Mouse (Mus musculus) liver, adult 2 months (tissue): ENCODE results near the gene Tysnd1. TPM values are rescaled to one million over a fixed set of nuclear protein-coding genes. Genes with fewer than 3 reads are reported as not detected.

Experiments used
- DNase-seq: peaks from one replicate; pipeline ENCODE4 v3.0.0-alpha.2; 2011; ENCODE audit warnings: low read depth, low spot score; ENCODE audit errors: extremely low read depth
- H3K27ac ChIP-seq: fragments of 200-500 bp; replicated peaks from 2 replicates; pipeline ENCODE4 v1.5.1; 2012; ENCODE audit warnings: low read depth, mild to moderate bottlenecking, control low read depth, inconsistent platforms, low read length; ENCODE audit not compliant: insufficient read depth
- H3K27me3 ChIP-seq: fragments of 200-500 bp; 2 replicates; pipeline ENCODE4 v1.6.1; 2012; ENCODE audit warnings: mild to moderate bottlenecking, moderate library complexity, low read length, inconsistent platforms; ENCODE audit not compliant: control insufficient read depth, insufficient read depth
- H3K36me3 ChIP-seq: fragments of 200-500 bp; 2 replicates; pipeline ENCODE4 v1.6.1; 2012; ENCODE audit warnings: low read length, inconsistent platforms; ENCODE audit not compliant: control insufficient read depth, insufficient read depth
- H3K4me1 ChIP-seq: fragments of 200-500 bp; 2 replicates; pipeline ENCODE4 v1.6.1; 2011; ENCODE audit warnings: low read length; ENCODE audit not compliant: control insufficient read depth, insufficient read depth
- H3K4me3 ChIP-seq: fragments of 200-500 bp; 2 replicates; pipeline ENCODE4 v1.5.1; 2011; ENCODE audit warnings: low read depth, mild to moderate bottlenecking, control low read depth, low read length, moderate library complexity; ENCODE audit not compliant: insufficient read depth
- H3K79me2 ChIP-seq: fragments of 200-500 bp; 2 replicates; pipeline ENCODE4 v1.6.1; 2012; ENCODE audit warnings: inconsistent platforms, mild to moderate bottlenecking, low read length, moderate library complexity; ENCODE audit not compliant: control insufficient read depth, insufficient read depth
- H3K9ac ChIP-seq: fragments of 200-500 bp; 2 replicates; pipeline ENCODE4 v1.6.1; 2012; ENCODE audit warnings: low read depth, mild to moderate bottlenecking, control low read depth, inconsistent platforms, low read length
- CTCF ChIP-seq: fragments of 200-500 bp; IDR thresholded peaks from 2 replicates; pipeline ENCODE4 v1.5.1; 2011; ENCODE audit warnings: low read depth, low read length, control low read depth
- POLR2A ChIP-seq: fragments of 200-500 bp; IDR thresholded peaks from 2 replicates; pipeline ENCODE4 v1.6.1; 2011; ENCODE audit warnings: low read length, control low read depth; ENCODE audit not compliant: insufficient read depth; ENCODE audit errors: extremely low read depth
- WGBS: fragments of 180-500 bp; shearing (Covaris S2); methylation state at CpG from one replicate; pipeline ENCODE4 v1.1.7; 2018; 5-methylcytosine and 5-hydroxymethylcytosine counted together
- polyA plus RNA-seq: library from polyadenylated mRNA; depleted of rRNA; stranded (reverse); fragments of >200 nt; gene quantifications from 2 replicates; pipeline ENCODE4 v1.2.3, GENCODE M21; 2012
- total RNA-seq: library from RNA; depleted of rRNA; stranded (reverse); fragments of >200 nt; gene quantifications from 2 replicates; pipeline ENCODE4 v1.2.3, GENCODE M21; 2014

The Tysnd1 gene
- total and polyA plus RNA-seq, 2 experiments, result 26.8 to 111 TPM

- Histone ChIP-seq H3K9ac (no peak overlapping the region), H3K27ac (no peak overlapping the region), H3K36me3 (peaks cover 16% of the 10 kb centered on the region), H3K4me1 (no peaks in the 10 kb centered on the region), H3K27me3 (no peaks in the 10 kb centered on the region), H3K4me3 (no peak overlapping the region), H3K79me2 (no peaks in the 10 kb centered on the region)
- 97% methylated on average over 6 of the region's 6 CpGs for WGBS
- no peak for TF ChIP-seq CTCF
- TF ChIP-seq POLR2A, result no peak
- no peak for DNase-seq
Observed at GRCm38 (mm10) chr10:61730171-61730570, 34.9 kb downstream of the Tysnd1 start.

- peaks cover 7% of the 10 kb centered on the region; the same call in 1 of the 2 replicates for H3K36me3 ChIP-seq
- WGBS, result 13% methylated on average over 3 of the region's 3 CpGs
- TF ChIP-seq POLR2A, result no peak
- peak; percentile 89 for TF ChIP-seq CTCF
- H3K79me2 ChIP-seq, result no peaks in the 10 kb centered on the region
- peak; percentile 93 for DNase-seq
- no peak overlapping the region for H3K27ac ChIP-seq
- no peak overlapping the region for H3K9ac ChIP-seq
- H3K27me3 ChIP-seq, result no peaks in the 10 kb centered on the region
- no peaks in the 10 kb centered on the region for H3K4me1 ChIP-seq
- no peak overlapping the region for H3K4me3 ChIP-seq
Observed at GRCm38 (mm10) chr10:61734377-61734776, 39.1 kb downstream of the Tysnd1 start.

- Histone ChIP-seq H3K4me3 (no peak overlapping the region), H3K27me3 (no peaks in the 10 kb centered on the region), H3K27ac (no peak overlapping the region), H3K9ac (no peak overlapping the region), H3K36me3 (no peaks in the 10 kb centered on the region; the same call in 1 of the 2 replicates), H3K4me1 (peaks cover 3% of the 10 kb centered on the region), H3K79me2 (no peaks in the 10 kb centered on the region)
- no peak for DNase-seq
- 88% methylated on average over 10 of the region's 10 CpGs for WGBS
- TF ChIP-seq CTCF (no peak), POLR2A (no peak)
Observed at GRCm38 (mm10) chr10:61736671-61737078, 41.4 kb downstream of the Tysnd1 start.

DNA sequence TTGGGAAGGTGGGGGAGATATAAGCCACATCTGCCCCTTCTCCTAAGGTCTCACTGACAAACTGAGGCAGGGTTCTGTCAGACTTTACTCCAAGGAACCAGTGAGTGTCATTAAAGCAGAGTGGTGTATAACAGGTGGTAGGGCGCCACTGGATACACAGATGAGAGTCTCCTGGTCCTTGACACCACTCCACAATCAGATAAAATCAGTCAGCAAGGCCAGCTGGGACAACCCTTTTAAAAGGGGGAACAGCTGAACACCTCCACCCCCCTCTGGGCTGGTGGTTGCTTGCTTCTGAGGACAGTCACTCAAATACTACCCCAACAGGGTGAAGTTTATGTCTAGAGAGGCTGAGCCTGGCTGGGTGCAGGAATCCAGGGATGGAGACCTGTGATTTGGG is 42.2 kb downstream of the Tysnd1 start:
- 100% methylated on average over 1 of the region's 1 CpGs for WGBS
- no peaks in the 10 kb centered on the region for H3K27me3 ChIP-seq

DNA sequence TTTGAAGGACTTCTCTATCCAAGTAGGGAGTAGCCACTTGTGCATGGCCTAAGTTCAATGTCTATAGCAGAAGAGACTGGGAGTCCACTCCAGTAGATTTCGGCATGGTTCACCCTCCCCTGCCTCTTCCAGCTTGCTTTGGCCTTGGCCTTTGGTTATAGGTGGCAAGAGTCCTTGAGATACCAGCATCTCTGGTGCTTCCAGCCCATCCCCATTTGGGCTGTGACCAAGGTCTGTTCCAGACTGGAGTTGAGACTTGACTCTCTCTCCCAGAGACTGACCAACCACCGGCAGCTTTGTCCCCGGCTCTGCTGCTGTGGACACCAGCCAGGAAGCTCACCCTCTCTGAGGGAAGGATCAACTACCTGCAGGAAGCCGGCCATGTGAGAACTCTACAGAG is 42.8 kb downstream of the Tysnd1 start:
- Histone ChIP-seq H3K79me2 (no peaks in the 10 kb centered on the region), H3K27me3 (no peaks in the 10 kb centered on the region), H3K4me1 (peaks cover 3% of the 10 kb centered on the region), H3K4me3 (no peak overlapping the region), H3K9ac (no peak overlapping the region), H3K27ac (no peak overlapping the region), H3K36me3 (no peaks in the 10 kb centered on the region; the same call in 1 of the 2 replicates)
- no peak for TF ChIP-seq CTCF
- no peak for TF ChIP-seq POLR2A
- 88% methylated on average over 4 of the region's 4 CpGs for WGBS
- no peak for DNase-seq

More for the DNA sequence above, 42.2 kb downstream of the Tysnd1 start:
- H3K9ac ChIP-seq, result no peak overlapping the region
- H3K27ac ChIP-seq, result no peak overlapping the region
- DNase-seq, result no peak
- H3K4me3 ChIP-seq, result no peak overlapping the region
- TF ChIP-seq CTCF, result no peak
- TF ChIP-seq POLR2A, result no peak
- no peaks in the 10 kb centered on the region; the same call in 1 of the 2 replicates for H3K36me3 ChIP-seq
- H3K79me2 ChIP-seq, result no peaks in the 10 kb centered on the region
- peaks cover 3% of the 10 kb centered on the region for H3K4me1 ChIP-seq

DNA sequence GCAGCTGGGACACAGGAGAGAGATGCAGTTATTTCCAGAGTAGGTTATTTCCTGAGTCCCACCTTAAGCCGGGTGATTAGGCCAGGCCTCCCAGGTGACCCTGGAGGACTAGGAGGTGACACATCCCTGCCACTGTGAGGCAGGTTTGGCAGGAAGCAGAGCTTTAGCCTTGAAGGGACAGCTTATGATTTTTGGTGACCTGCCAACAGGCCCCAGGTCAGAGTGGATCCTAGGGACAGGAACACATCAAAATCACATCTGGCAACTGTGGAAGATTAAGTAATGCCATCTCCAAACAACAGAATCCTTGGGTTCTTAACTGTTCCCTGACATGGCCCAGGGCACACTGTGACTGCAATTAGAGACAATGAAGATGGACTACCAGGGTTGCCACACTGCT is 46.0 kb downstream of the Tysnd1 start:
- TF ChIP-seq POLR2A, result no peak
- TF ChIP-seq CTCF, result no peak
- no peaks in the 10 kb centered on the region for H3K27me3 ChIP-seq
- peaks cover 3% of the 10 kb centered on the region for H3K4me1 ChIP-seq
- H3K9ac ChIP-seq, result no peak overlapping the region
- no peaks in the 10 kb centered on the region for H3K36me3 ChIP-seq
- H3K4me3 ChIP-seq, result no peak overlapping the region
- H3K79me2 ChIP-seq, result no peaks in the 10 kb centered on the region
- 58% methylated on average over 1 of the region's 1 CpGs for WGBS
- H3K27ac ChIP-seq, result no peak overlapping the region
- peak; percentile 57 for DNase-seq
